8 mouse cellular contexts compared by ENCODE assay signal in genomic region chr2:14055566-14056331, GRCm38 (mm10). TPM values are rescaled to one million over a fixed set of nuclear protein-coding genes. Genes with fewer than 3 reads are reported as not detected.
DNase-seq lines count a peak whose midpoint lies in the region; ATAC-seq and TF ChIP-seq lines count a peak whose summit lies in the region.

Gene Hacd1, minus strand, starts transcription at chr2:14056135.

- H3K9ac ChIP-seq in kidney, embryonic 16.5 days (replicated peaks; ENCODE audit: low read length), result peak within 1 kb of the TSS; percentile 80
- peak within 1 kb of the TSS; percentile 89 for H3K9ac ChIP-seq in liver, embryonic 11.5 days (ENCODE audit: low read depth, low read length)

- TF ChIP-seq POLR2A in bone marrow, adult 2 months (IDR thresholded peaks at IDR 0.05; ENCODE audit: borderline replicate concordance, control insufficient read depth, low read depth, low read length), result no peak; the same call in 1 of the 2 replicates
- peak; percentile 48 for TF ChIP-seq POLR2A in embryonic fibroblast, embryonic 13.5 days (IDR thresholded peaks at IDR 0.05; ENCODE audit: low read depth, low read length)

- no peaks in the 10 kb centered on the region for H3K36me3 ChIP-seq in heart, embryonic 10.5 days
- no peaks in the 10 kb centered on the region for H3K36me3 ChIP-seq in kidney, embryonic 16.5 days (ENCODE audit: insufficient read depth, low read length)
- H3K36me3 ChIP-seq in liver, embryonic 11.5 days (ENCODE audit: control insufficient read depth, insufficient read depth, low read length), result no peaks in the 10 kb centered on the region
- no peaks in the 10 kb centered on the region for H3K36me3 ChIP-seq in splenic B cell, adult 2 months (ENCODE audit: control insufficient read depth, insufficient read depth, low read length, poor library complexity, severe bottlenecking)

- peak within 1 kb of the TSS; percentile 62 for H3K4me2 ChIP-seq in kidney, embryonic 16.5 days (replicated peaks; ENCODE audit: low read depth, low read length)
- H3K4me2 ChIP-seq in liver, embryonic 11.5 days, result peak within 1 kb of the TSS; percentile 79

- no peaks in the 10 kb centered on the region for H3K27me3 ChIP-seq in heart, embryonic 10.5 days (ENCODE audit: insufficient read depth, poor library complexity, severe bottlenecking)
- no peaks in the 10 kb centered on the region for H3K27me3 ChIP-seq in kidney, embryonic 16.5 days (ENCODE audit: insufficient read depth, low read length)
- H3K27me3 ChIP-seq in liver, embryonic 11.5 days (replicated peaks; ENCODE audit: control insufficient read depth, insufficient read depth, low read length), result no peaks in the 10 kb centered on the region
- H3K27me3 ChIP-seq in splenic B cell, adult 2 months (ENCODE audit: control insufficient read depth, insufficient read depth, low read length, poor library complexity, severe bottlenecking), result no peaks in the 10 kb centered on the region

- TF ChIP-seq CTCF in bone marrow, adult 2 months (IDR thresholded peaks at IDR 0.05; ENCODE audit: control insufficient read depth, insufficient read depth, low read length), result no peak
- TF ChIP-seq CTCF in embryonic fibroblast, embryonic 13.5 days (IDR thresholded peaks at IDR 0.05; ENCODE audit: borderline replicate concordance, insufficient read depth, low read length), result no peak

- peak; percentile 76 for DNase-seq in 416B (ENCODE audit: low read depth)
- peak; percentile 91 for DNase-seq in heart, embryonic 10.5 days (ENCODE audit: low spot score)
- peak; percentile 88 for DNase-seq in liver, embryonic 11.5 days (ENCODE audit: low spot score)
- peak; percentile 33 for DNase-seq in naive thymus-derived CD4-positive, alpha-beta T cell, adult 2 months (ENCODE audit: low read depth)
- DNase-seq in splenic B cell, adult 2 months (ENCODE audit: low read depth, low spot score), result peak; percentile 42

- ATAC-seq in kidney, embryonic 16.5 days (ENCODE audit: low FRiP score, low TSS enrichment), result peak; percentile 94
- ATAC-seq in liver, embryonic 11.5 days (replicated peaks; ENCODE audit: low FRiP score), result peak; percentile 84

- H3K4me3 ChIP-seq in bone marrow, adult 2 months (replicated peaks; ENCODE audit: control insufficient read depth, low read depth, low read length), result peak within 1 kb of the TSS; percentile 67
- H3K4me3 ChIP-seq in embryonic fibroblast, embryonic 13.5 days (ENCODE audit: insufficient read depth, low read length), result peak within 1 kb of the TSS; percentile 94
- peak within 1 kb of the TSS; percentile 78 for H3K4me3 ChIP-seq in heart, embryonic 10.5 days
- H3K4me3 ChIP-seq in kidney, embryonic 16.5 days (ENCODE audit: low read length), result peak within 1 kb of the TSS; percentile 82
- H3K4me3 ChIP-seq in liver, embryonic 11.5 days (ENCODE audit: low read depth, low read length), result peak within 1 kb of the TSS; percentile 72

- peak within 1 kb of the TSS; percentile 67; the same call in 1 of the 2 replicates for H3K27ac ChIP-seq in bone marrow, adult 2 months (ENCODE audit: control insufficient read depth, insufficient read depth, low read depth, low read length, poor library complexity)
- H3K27ac ChIP-seq in embryonic fibroblast, embryonic 13.5 days (ENCODE audit: insufficient read depth, low read length), result peak within 1 kb of the TSS; percentile 50
- peak within 1 kb of the TSS; percentile 96 for H3K27ac ChIP-seq in heart, embryonic 10.5 days
- peak within 1 kb of the TSS; percentile 83 for H3K27ac ChIP-seq in kidney, embryonic 16.5 days (ENCODE audit: low read length)
- H3K27ac ChIP-seq in liver, embryonic 11.5 days (ENCODE audit: low read depth, low read length), result peak within 1 kb of the TSS; percentile 66

- no peaks in the 10 kb centered on the region for H3K4me1 ChIP-seq in bone marrow, adult 2 months (ENCODE audit: control insufficient read depth, insufficient read depth, low read length)
- H3K4me1 ChIP-seq in embryonic fibroblast, embryonic 13.5 days (ENCODE audit: control insufficient read depth, insufficient read depth, low read length), result peaks cover 5% of the 10 kb centered on the region; the same call in 1 of the 2 replicates
- H3K4me1 ChIP-seq in heart, embryonic 10.5 days, result peaks cover 13% of the 10 kb centered on the region; the same call in 1 of the 2 replicates
- H3K4me1 ChIP-seq in kidney, embryonic 16.5 days (ENCODE audit: insufficient read depth, low read length), result peaks cover 3% of the 10 kb centered on the region; the same call in 1 of the 2 replicates
- peaks cover 9% of the 10 kb centered on the region for H3K4me1 ChIP-seq in liver, embryonic 11.5 days (replicated peaks; ENCODE audit: control insufficient read depth, insufficient read depth, low read length)

- no peaks in the 10 kb centered on the region for H3K9me3 ChIP-seq in heart, embryonic 10.5 days
- no peaks in the 10 kb centered on the region for H3K9me3 ChIP-seq in kidney, embryonic 16.5 days (ENCODE audit: low read length)
- H3K9me3 ChIP-seq in liver, embryonic 11.5 days (ENCODE audit: control insufficient read depth, low read length), result no peaks in the 10 kb centered on the region

- under 1% methylated on average over 95 of the region's 101 CpGs for WGBS in bone marrow, adult 2 months
- under 1% methylated on average over 80 of the region's 101 CpGs for WGBS in heart, embryonic 10.5 days
- under 1% methylated on average over 82 of the region's 101 CpGs for WGBS in kidney, embryonic 16.5 days
- WGBS in liver, embryonic 11.5 days, result under 1% methylated on average over 86 of the region's 101 CpGs

RNA-seq across cellular contexts. Expression of gene Hacd1, which starts in this region (rescaled TPM):
- polyA plus RNA-seq in bone marrow, adult 2 months (2011; ENCODE audit: insufficient read depth, insufficient read length, low replicate concordance, missing spikeins), result 9.6 and 36.4 TPM in 2 replicates
- polyA plus RNA-seq in embryonic fibroblast, embryonic 13.5 days (2011; ENCODE audit: insufficient read length, low read depth, missing spikeins), result 71.4 and 82.9 TPM in 2 replicates
- polyA plus RNA-seq in heart, embryonic 10.5 days (2016; fragmentation: Nextera tagmentation; extraction: Ambion mirVana), result 190 and 271 TPM in 2 replicates
- 50.3 and 61.4 TPM in 2 replicates for polyA plus RNA-seq in kidney, embryonic 16.5 days (2015; fragmentation: Nextera tagmentation; extraction: Ambion mirVana)
- 83.7 and 90.3 TPM in 2 replicates for polyA plus RNA-seq in liver, embryonic 11.5 days (2014; fragmentation: Nextera tagmentation; extraction: Ambion mirVana)

Comparison
In these comparisons a context has a peak if more than half of its experiments do, and no peak if none do; other contexts are left out.
1. Peak in every context shown above with its lines: DNase-seq, ATAC-seq, H3K4me3 ChIP-seq and H3K27ac ChIP-seq.
2. DNase-seq: peak in every context shown above with its lines; median percentile 91 in heart, embryonic 10.5 days; 88 in liver, embryonic 11.5 days; 76 in 416B; 42 in splenic B cell, adult 2 months; 33 in naive thymus-derived CD4-positive, alpha-beta T cell, adult 2 months.